Mouse (Mus musculus): ENCODE results near the gene Chaf1a.
"Not testable (repeated sequence)": the region's sequence is repeated elsewhere in the genome, so short reads cannot be mapped to it uniquely, and the experiment has no call there.

DNA sequence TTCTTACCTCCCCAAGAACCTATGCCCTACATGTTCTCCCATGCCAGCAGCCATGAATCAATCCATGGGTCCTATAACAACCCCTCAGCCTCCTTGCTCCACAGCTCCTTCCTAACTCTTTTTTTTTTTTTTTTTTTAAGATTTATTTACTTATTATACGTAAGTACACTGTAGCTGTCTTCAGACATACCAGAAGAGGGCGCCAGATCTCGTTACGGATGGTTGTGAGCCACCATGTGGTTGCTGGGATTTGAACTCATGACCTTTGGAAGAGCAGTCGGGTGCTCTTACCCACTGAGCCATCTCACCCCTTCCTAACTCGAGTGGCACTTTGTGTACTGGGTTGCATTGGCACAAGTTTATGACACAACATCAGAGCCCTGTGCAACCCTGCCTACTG is 25.5 kb downstream of the Chaf1a start:
- not testable (repeated sequence) for TF ChIP-seq GATA1 (IDR thresholded peaks at IDR 0.05; ENCODE audit: borderline replicate concordance, low read length); FLI1 (IDR thresholded peaks at IDR 0.05; ENCODE audit: low read length)
